Mouse (Mus musculus): ENCODE data around the gene Kdm6b.
A peak's percentile ranks its signal among the peaks of the same experiment; 100 is the strongest.

The Kdm6b gene

GRCm38 (mm10) chr11:69366855-69367615, 46.4 kb downstream of the Kdm6b start:
- DNase-seq (ENCODE audit: low spot score in 2 of 2) = no peak

- peak; percentile 74 to 78 for DNase-seq (ENCODE audit: low spot score in 2 of 2)
Observed at GRCm38 (mm10) chr11:69366157-69366854, 47.2 kb downstream of the Kdm6b start.

GRCm38 (mm10) chr11:69365722-69366121, 47.8 kb downstream of the Kdm6b start:
- no peak for DNase-seq (ENCODE audit: low spot score in 2 of 2)

- peak; percentile 63 to 79 for DNase-seq (ENCODE audit: low spot score in 2 of 2)
Observed at GRCm38 (mm10) chr11:69364910-69365309, 48.6 kb downstream of the Kdm6b start.

GRCm38 (mm10) chr11:69364376-69364775, 49.1 kb downstream of the Kdm6b start:
- no peak for DNase-seq (ENCODE audit: low spot score in 2 of 2)

- no peak for DNase-seq (ENCODE audit: low spot score in 2 of 2)
Observed at GRCm38 (mm10) chr11:69362479-69362878, 51.0 kb downstream of the Kdm6b start.

GRCm38 (mm10) chr11:69362021-69362420, 51.5 kb downstream of the Kdm6b start:
- DNase-seq (ENCODE audit: low spot score in 2 of 2) = no peak

- DNase-seq (ENCODE audit: low spot score in 2 of 2) = no peak
Observed at GRCm38 (mm10) chr11:69357690-69358089, 55.8 kb downstream of the Kdm6b start.

GRCm38 (mm10) chr11:69356544-69356943, 56.9 kb downstream of the Kdm6b start:
- DNase-seq (ENCODE audit: low spot score in 2 of 2) = no peak

Measured in spleen, postnatal 4 days (tissue).